Mouse (Mus musculus) hindbrain, postnatal 0 days (tissue): Measurements from ENCODE around the gene Tnfrsf8. TPM values are rescaled to one million over a fixed set of nuclear protein-coding genes. Genes with fewer than 3 reads are reported as not detected.

Source experiments
- ATAC-seq: fragments of 200-750 bp; cut with Nextera tagmentation; 2 replicates; pipeline ENCODE4 v1.8.0; 2017; ENCODE audit warnings: mild to moderate bottlenecking, moderate TSS enrichment, moderate library complexity
- DNase-seq: peaks from one replicate; pipeline ENCODE4 v3.0.0-alpha.2; 2015; ENCODE audit warnings: low spot score
- H3K27ac ChIP-seq: fragments of 300-500 bp; sonication (generic); 2 replicates; pipeline ENCODE4 v1.5.1; 2014; ENCODE audit warnings: mild to moderate bottlenecking
- H3K27me3 ChIP-seq: fragments of 300-500 bp; sonication (generic); 2 replicates; pipeline ENCODE4 v1.6.1; 2014; ENCODE audit warnings: low read length, mixed read lengths; ENCODE audit not compliant: insufficient read depth
- H3K36me3 ChIP-seq: fragments of 300-500 bp; sonication (generic); 2 replicates; pipeline ENCODE4 v1.6.1; 2014; ENCODE audit warnings: low read length, mixed read lengths; ENCODE audit not compliant: insufficient read depth
- H3K4me1 ChIP-seq: fragments of 300-500 bp; sonication (generic); 2 replicates; pipeline ENCODE4 v1.6.1; 2014; ENCODE audit warnings: antibody characterized with exemption, low read length, mixed read lengths; ENCODE audit not compliant: insufficient read depth
- H3K4me2 ChIP-seq: fragments of 300-500 bp; sonication (generic); 2 replicates; pipeline ENCODE4 v1.6.1; 2014; ENCODE audit warnings: low read depth, mild to moderate bottlenecking, low read length, moderate library complexity, mixed read lengths
- H3K4me3 ChIP-seq: fragments of 300-500 bp; sonication (generic); 2 replicates; pipeline ENCODE4 v1.5.1; 2014; ENCODE audit warnings: low read length
- H3K9ac ChIP-seq: fragments of 300-500 bp; sonication (generic); replicated peaks from 2 replicates; pipeline ENCODE4 v1.6.1; 2014; ENCODE audit warnings: mild to moderate bottlenecking, low read length, moderate library complexity, mixed read lengths
- H3K9me3 ChIP-seq: fragments of 300-500 bp; sonication (generic); 2 replicates; pipeline ENCODE4 v1.6.1; 2016; ENCODE audit warnings: low read length, mixed read lengths
- CTCF ChIP-seq: IDR thresholded peaks from 2 replicates; pipeline ENCODE4 v1.5.1; 2016; ENCODE audit warnings: antibody characterized with exemption, control low read depth, low read depth
- WGBS: fragments of 180-500 bp; shearing (Covaris S2); extraction: QIAGEN DNeasy Blood & Tissue Kit; methylation state at CpG from one replicate; pipeline ENCODE4 v1.1.7; 2014; 5-methylcytosine and 5-hydroxymethylcytosine counted together
- polyA plus RNA-seq: library from polyadenylated mRNA; unstranded; fragments of >200 nt; fragmentation: Nextera tagmentation; extraction: Ambion mirVana; gene quantifications from 2 replicates; pipeline ENCODE4 v1.2.1, GENCODE M21; 2015
- total RNA-seq: library from RNA; depleted of rRNA; stranded (reverse); fragments of >200 nt; gene quantifications from 2 replicates; pipeline ENCODE4 v1.2.3, GENCODE M21; 2014

Tnfrsf8 gene
- total and polyA plus RNA-seq, 2 experiments from 2014 or later: 1.0 to 1.8 TPM

DNA sequence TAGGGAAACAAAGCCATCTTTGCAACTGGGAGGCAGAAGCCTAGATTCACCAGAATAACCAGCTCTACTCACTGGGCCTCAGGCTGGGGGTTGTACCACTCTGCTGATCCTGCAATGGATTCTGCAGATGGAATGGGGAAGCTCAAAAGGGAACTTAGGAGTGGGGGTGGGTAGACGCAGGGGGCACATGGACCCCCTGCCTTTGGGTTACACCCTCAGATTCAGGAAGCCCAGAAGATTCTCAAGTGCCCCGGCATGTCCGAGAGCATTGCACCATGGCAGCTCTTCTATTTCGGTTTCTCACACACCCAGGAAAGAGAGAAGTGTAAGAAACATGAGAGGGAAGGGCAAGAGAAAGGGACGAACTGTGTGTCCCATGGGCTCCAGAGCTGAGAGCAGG, 44.8 kb downstream of the Tnfrsf8 start:
- DNase-seq: no peak
- Histone ChIP-seq H3K27me3 (no peaks in the 10 kb centered on the region), H3K4me1 (no peaks in the 10 kb centered on the region), H3K4me3 (no peak overlapping the region), H3K9ac (no peak overlapping the region), H3K27ac (no peak overlapping the region), H3K9me3 (no peaks in the 10 kb centered on the region), H3K36me3 (no peaks in the 10 kb centered on the region), H3K4me2 (no peak overlapping the region)
- ATAC-seq: no peak
- 89% methylated on average over 5 of the region's 5 CpGs for WGBS
- TF ChIP-seq CTCF: no peak

DNA sequence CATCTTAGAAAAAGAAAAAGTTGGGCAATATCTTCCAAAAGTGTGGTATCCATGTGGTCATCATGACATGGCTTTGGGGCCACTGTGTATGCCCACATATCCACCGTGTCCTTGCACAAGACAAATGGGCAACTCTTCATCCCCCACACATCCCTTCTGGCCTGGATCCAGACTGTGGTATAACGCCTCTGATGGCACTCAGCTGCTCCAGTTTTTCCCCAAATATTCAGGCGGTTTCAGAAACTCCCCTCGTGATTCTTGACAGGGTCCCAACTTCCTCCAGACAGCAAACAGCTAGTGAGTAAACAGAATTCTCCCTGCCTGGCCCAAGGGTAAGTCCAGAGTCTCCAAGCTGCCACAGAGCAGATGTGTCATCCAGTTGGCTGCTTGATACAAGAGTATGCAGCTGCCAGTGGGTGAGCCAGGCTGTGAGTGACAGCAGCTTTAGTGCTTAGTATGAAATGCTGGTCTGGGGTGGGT, 47.3 kb downstream of the Tnfrsf8 start:
- Histone ChIP-seq H3K36me3 (no peaks in the 10 kb centered on the region), H3K9ac (no peak overlapping the region), H3K9me3 (no peaks in the 10 kb centered on the region), H3K4me2 (no peak overlapping the region), H3K4me3 (no peak overlapping the region), H3K4me1 (no peaks in the 10 kb centered on the region), H3K27me3 (no peaks in the 10 kb centered on the region), H3K27ac (no peak overlapping the region)
- 64% methylated on average over 4 of the region's 4 CpGs for WGBS
- TF ChIP-seq CTCF: no peak
- DNase-seq: no peak
- 0 out of 2 replicates have a peak, but pooled peaks have one; percentile 38 for ATAC-seq

- no peak for DNase-seq
- H3K27me3 ChIP-seq: no peaks in the 10 kb centered on the region
- H3K4me2 ChIP-seq: no peak overlapping the region
- no peaks in the 10 kb centered on the region for H3K36me3 ChIP-seq
- ATAC-seq: no peak
- no peak overlapping the region for H3K4me3 ChIP-seq
- 89% methylated on average over 4 of the region's 4 CpGs for WGBS
- no peak for TF ChIP-seq CTCF
- H3K4me1 ChIP-seq: no peaks in the 10 kb centered on the region
- no peak overlapping the region for H3K9ac ChIP-seq
- H3K9me3 ChIP-seq: no peaks in the 10 kb centered on the region
- H3K27ac ChIP-seq: no peak overlapping the region
These were observed 48.5 kb downstream of the Tnfrsf8 start for GRCm38 (mm10) chr4:145266505-145266904.

DNA sequence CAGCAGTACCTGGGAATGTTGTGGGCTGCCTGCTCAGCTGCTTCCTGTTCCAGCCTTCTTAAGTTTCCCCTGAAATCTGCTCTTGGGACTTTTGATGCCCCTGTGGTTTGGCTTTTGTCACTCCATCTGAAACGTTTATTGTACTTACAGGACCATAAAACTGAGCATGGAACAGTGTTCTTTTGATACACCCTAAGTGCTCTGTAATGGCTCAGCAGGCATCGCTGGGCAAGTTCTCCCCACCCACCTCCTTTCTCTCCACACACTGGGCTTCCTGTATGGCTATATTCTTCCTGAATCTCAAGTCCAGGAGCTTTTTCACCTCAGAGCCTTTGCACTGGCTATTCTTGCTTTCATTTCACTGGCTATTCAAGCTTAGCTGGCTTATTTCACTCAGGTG, 50.2 kb downstream of the Tnfrsf8 start:
- 45% methylated on average over 2 of the region's 2 CpGs for WGBS
- DNase-seq (no peak), ATAC-seq (no peak)
- H3K36me3 ChIP-seq: no peaks in the 10 kb centered on the region
- no peak for TF ChIP-seq CTCF
- no peak overlapping the region for H3K4me3 ChIP-seq
- H3K27me3 ChIP-seq: no peaks in the 10 kb centered on the region
- H3K9me3 ChIP-seq: no peaks in the 10 kb centered on the region
- H3K9ac ChIP-seq: no peak overlapping the region
- H3K4me1 ChIP-seq: no peaks in the 10 kb centered on the region
- no peak overlapping the region for H3K4me2 ChIP-seq
- no peak overlapping the region for H3K27ac ChIP-seq

- no peak overlapping the region for H3K4me2 ChIP-seq
- 90% methylated on average over 1 of the region's 1 CpGs for WGBS
- no peak for TF ChIP-seq CTCF
- no peak overlapping the region for H3K4me3 ChIP-seq
- no peaks in the 10 kb centered on the region for H3K36me3 ChIP-seq
- no peak for DNase-seq
- ATAC-seq: no peak
- no peaks in the 10 kb centered on the region for H3K27me3 ChIP-seq
- no peaks in the 10 kb centered on the region for H3K9me3 ChIP-seq
- no peak overlapping the region for H3K27ac ChIP-seq
- no peak overlapping the region for H3K9ac ChIP-seq
- no peaks in the 10 kb centered on the region for H3K4me1 ChIP-seq
These were observed 51.4 kb downstream of the Tnfrsf8 start for GRCm38 (mm10) chr4:145263583-145263982.

DNA sequence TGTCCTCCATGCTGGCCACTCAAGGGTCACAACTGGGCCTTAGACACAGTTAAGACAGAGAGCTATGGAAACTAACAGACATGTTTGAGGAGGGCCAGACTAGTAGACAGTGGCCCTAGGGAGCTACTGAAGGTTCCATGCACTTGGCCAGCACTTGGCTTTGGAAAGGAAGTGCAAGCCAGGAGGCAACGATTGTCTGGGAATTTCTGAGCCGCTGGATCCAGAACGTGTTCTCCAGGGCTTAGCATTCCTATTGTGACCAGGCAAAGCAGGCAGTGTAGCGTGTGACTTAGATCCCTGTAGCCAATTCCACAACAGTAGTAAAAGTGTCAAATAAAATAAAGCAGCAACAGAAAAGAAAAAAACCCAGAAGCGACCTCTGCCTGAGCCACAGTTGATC, 54.2 kb downstream of the Tnfrsf8 start:
- ATAC-seq: no peak
- no peak overlapping the region for H3K27ac ChIP-seq
- H3K9me3 ChIP-seq: no peaks in the 10 kb centered on the region
- H3K27me3 ChIP-seq: no peaks in the 10 kb centered on the region
- no peak overlapping the region for H3K4me3 ChIP-seq
- WGBS: 80% methylated on average over 5 of the region's 5 CpGs
- H3K4me2 ChIP-seq: no peak overlapping the region
- H3K4me1 ChIP-seq: no peaks in the 10 kb centered on the region
- TF ChIP-seq CTCF: no peak
- H3K9ac ChIP-seq: no peak overlapping the region
- no peaks in the 10 kb centered on the region for H3K36me3 ChIP-seq
- no peak for DNase-seq

GRCm38 (mm10) chr4:145257751-145258434, 57.1 kb downstream of the Tnfrsf8 start:
- 64% methylated on average over 5 of the region's 5 CpGs for WGBS
- no peaks in the 10 kb centered on the region for H3K4me1 ChIP-seq
- DNase-seq: no peak
- no peak overlapping the region for H3K4me3 ChIP-seq
- no peak overlapping the region for H3K9ac ChIP-seq
- no peaks in the 10 kb centered on the region for H3K27me3 ChIP-seq
- no peak overlapping the region for H3K27ac ChIP-seq
- no peak for ATAC-seq
- H3K4me2 ChIP-seq: no peak overlapping the region
- TF ChIP-seq CTCF: no peak
- H3K9me3 ChIP-seq: no peaks in the 10 kb centered on the region
- no peaks in the 10 kb centered on the region for H3K36me3 ChIP-seq
